Mouse (Mus musculus) hindbrain, embryonic 12.5 days (tissue): ENCODE measurements around the gene Nxpe5. TPM values are rescaled to one million over a fixed set of nuclear protein-coding genes. Genes with fewer than 3 reads are reported as not detected.

Experiments used
- ATAC-seq: fragments of 200-750 bp; cut with Nextera tagmentation; 2 replicates; pipeline ENCODE4 v1.8.0; 2017; ENCODE audit warnings: moderate TSS enrichment; ENCODE audit not compliant: low FRiP score
- H3K27ac ChIP-seq: fragments of 300-500 bp; sonication (generic); 2 replicates; pipeline ENCODE4 v1.5.1; 2016; ENCODE audit warnings: mild to moderate bottlenecking
- H3K27me3 ChIP-seq: fragments of 300-500 bp; sonication (generic); 2 replicates; pipeline ENCODE4 v1.6.1; 2016; ENCODE audit warnings: mild to moderate bottlenecking
- H3K36me3 ChIP-seq: fragments of 300-500 bp; sonication (generic); 2 replicates; pipeline ENCODE4 v1.6.1; 2016; ENCODE audit warnings: mild to moderate bottlenecking
- H3K4me1 ChIP-seq: fragments of 300-500 bp; sonication (generic); 2 replicates; pipeline ENCODE4 v1.6.1; 2016
- H3K4me2 ChIP-seq: fragments of 300-500 bp; sonication (generic); replicated peaks from 2 replicates; pipeline ENCODE4 v1.6.1; 2016; ENCODE audit warnings: mild to moderate bottlenecking
- H3K4me3 ChIP-seq: fragments of 300-500 bp; sonication (generic); 2 replicates; pipeline ENCODE4 v1.5.1; 2016; ENCODE audit warnings: mild to moderate bottlenecking
- H3K9ac ChIP-seq: fragments of 300-500 bp; sonication (generic); 2 replicates; pipeline ENCODE4 v1.6.1; 2016; ENCODE audit warnings: mild to moderate bottlenecking, moderate library complexity
- H3K9me3 ChIP-seq: fragments of 300-500 bp; sonication (generic); replicated peaks from 2 replicates; pipeline ENCODE4 v1.6.1; 2016; ENCODE audit warnings: mild to moderate bottlenecking
- WGBS: fragments of 180-500 bp; shearing (Covaris S2); methylation state at CpG from one replicate; pipeline ENCODE4 v1.1.7; 2016; 5-methylcytosine and 5-hydroxymethylcytosine counted together
- polyA plus RNA-seq: library from polyadenylated mRNA; unstranded; fragments of >200 nt; fragmentation: Nextera tagmentation; extraction: Ambion mirVana; gene quantifications from 2 replicates; pipeline ENCODE4 v1.2.1, GENCODE M21; 2016

The Nxpe5 gene
- polyA plus RNA-seq, 1 experiment from 2014 or later: not detected

DNA sequence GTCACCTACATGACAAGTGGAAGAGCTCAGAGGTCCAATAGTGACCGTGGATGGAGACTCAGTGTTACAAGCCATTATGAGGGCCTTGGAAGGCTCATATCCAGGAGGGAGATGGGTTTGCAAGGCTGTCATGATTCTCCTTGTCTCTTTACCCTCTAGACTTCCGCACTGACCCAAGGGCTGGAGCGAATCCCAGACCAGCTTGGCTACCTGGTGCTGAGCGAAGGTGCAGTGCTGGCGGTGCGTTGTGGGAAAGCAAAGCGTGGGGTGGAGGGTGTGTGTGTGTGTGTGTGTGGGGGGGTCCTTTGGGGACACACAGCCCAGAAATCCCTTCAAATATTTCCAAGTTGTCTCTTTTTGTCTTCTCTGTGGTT, 30.4 kb downstream of the Nxpe5 start:
- no peak; the same call in 1 of the 2 replicates for ATAC-seq
- Histone ChIP-seq H3K36me3 (peaks cover 31% of the 10 kb centered on the region), H3K4me3 (peak overlapping the region; percentile 67), H3K27me3 (no peaks in the 10 kb centered on the region), H3K4me1 (peaks cover 14% of the 10 kb centered on the region), H3K9me3 (no peaks in the 10 kb centered on the region), H3K9ac (peak overlapping the region; percentile 75), H3K27ac (peak overlapping the region; percentile 79), H3K4me2 (peak overlapping the region; percentile 79)
- 20% methylated on average over 7 of the region's 7 CpGs for WGBS

DNA sequence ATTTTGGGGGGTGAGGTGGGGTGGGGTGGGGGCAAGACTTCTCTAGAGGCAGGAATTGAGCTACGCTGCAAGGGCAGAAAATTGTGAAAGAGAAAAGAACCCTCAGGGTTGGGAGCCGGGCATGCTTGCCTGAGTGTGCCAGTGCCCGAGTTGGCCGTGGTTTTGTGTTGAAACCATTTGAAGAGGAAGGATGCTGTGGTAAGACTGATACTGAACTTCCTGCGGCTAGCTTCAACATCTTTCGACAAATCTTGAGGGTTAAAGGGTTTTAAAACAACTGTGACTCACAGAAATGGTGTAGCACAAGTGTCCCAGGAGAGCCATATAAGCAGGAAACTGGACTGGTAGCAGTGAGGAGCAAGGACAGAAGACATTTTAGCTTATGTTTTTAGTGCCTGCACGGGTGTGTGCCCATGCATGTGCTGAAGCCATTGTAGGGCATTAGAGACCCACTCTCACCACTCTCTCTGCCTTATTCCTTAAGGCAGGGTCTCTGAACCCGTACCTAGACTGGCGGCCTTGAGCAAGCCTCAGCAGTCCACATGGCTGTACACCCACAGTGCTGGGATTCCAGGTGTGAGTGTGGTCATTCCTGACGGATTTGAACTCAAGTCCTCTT, 31.4 kb downstream of the Nxpe5 start:
- no peak overlapping the region for H3K4me2 ChIP-seq
- no peak overlapping the region for H3K4me3 ChIP-seq
- H3K9me3 ChIP-seq: no peaks in the 10 kb centered on the region
- peaks cover 17% of the 10 kb centered on the region for H3K4me1 ChIP-seq
- no peak for ATAC-seq
- peaks cover 40% of the 10 kb centered on the region for H3K36me3 ChIP-seq
- no peaks in the 10 kb centered on the region for H3K27me3 ChIP-seq
- WGBS: 90% methylated on average over 10 of the region's 10 CpGs
- H3K9ac ChIP-seq: no peak overlapping the region
- no peak overlapping the region for H3K27ac ChIP-seq

DNA sequence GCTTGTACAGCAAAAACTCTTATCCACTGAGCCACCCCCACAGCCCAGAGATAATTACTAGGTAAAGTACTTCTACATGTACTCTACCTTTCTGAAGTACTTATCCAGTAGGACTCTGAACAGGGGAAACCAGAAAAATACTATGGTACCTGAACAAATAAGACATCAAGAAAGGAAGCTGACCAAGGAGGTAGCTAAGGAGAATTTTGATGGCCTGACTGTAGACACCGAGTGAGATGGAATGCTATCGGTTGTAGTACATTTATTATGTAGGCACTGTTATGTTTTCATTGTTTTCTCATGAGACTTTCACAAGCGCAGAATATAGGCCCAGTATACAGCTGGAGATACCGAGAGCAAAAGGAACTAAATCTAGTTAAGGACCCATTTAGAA, 31.9 kb downstream of the Nxpe5 start:
- no peaks in the 10 kb centered on the region for H3K9me3 ChIP-seq
- no peak overlapping the region for H3K27ac ChIP-seq
- no peaks in the 10 kb centered on the region for H3K27me3 ChIP-seq
- WGBS: 94% methylated on average over 4 of the region's 4 CpGs
- no peak overlapping the region for H3K9ac ChIP-seq
- peaks cover 22% of the 10 kb centered on the region for H3K4me1 ChIP-seq
- H3K4me3 ChIP-seq: no peak overlapping the region
- no peak for ATAC-seq
- H3K36me3 ChIP-seq: peaks cover 40% of the 10 kb centered on the region
- H3K4me2 ChIP-seq: no peak overlapping the region

DNA sequence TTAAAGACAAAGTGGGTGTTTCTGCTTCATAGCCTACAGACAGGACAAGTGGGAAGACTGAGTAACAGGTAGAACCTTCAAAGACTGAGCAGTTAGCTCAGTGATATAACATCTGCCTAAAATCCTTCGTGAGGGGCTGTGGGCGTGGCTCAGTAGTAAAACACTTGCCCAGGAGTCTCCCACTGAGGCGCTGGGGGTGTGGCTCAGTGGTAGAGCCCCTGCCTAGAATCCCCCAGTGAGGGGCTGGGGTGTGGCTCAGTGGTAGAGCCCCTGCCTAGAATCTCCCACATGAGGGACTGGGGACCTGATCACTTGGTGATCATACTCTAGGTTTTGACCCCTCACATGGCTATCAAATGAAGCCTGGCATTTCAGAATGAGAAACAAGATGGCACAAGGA, 32.4 kb downstream of the Nxpe5 start:
- no peak for ATAC-seq
- Histone ChIP-seq H3K9me3 (no peaks in the 10 kb centered on the region), H3K4me1 (peaks cover 27% of the 10 kb centered on the region), H3K27me3 (no peaks in the 10 kb centered on the region), H3K4me2 (no peak overlapping the region), H3K27ac (no peak overlapping the region), H3K9ac (no peak overlapping the region), H3K4me3 (no peak overlapping the region), H3K36me3 (peaks cover 40% of the 10 kb centered on the region)
- 86% methylated on average over 3 of the region's 3 CpGs for WGBS

DNA sequence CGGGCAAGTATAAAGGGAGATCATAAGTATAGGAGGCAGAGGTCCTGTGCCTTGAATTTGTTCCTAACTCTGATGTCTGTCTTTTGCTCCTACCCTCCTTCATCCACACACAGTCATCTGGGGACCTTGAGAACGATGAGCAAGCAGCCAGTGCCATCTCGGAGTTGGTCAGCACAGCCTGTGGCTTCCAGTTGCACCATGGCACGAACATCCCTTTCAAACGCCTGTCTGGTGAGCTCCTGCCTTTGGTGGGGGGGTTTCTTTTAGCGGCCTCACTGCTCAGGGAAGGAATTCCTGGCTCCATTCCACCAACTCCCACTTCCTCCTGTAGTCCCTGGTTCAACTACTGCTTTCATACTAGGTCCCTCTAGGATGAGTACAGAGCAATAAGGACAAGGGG, 32.8 kb downstream of the Nxpe5 start:
- Histone ChIP-seq H3K4me1 (peaks cover 31% of the 10 kb centered on the region), H3K4me2 (no peak overlapping the region), H3K9me3 (no peaks in the 10 kb centered on the region), H3K27ac (no peak overlapping the region), H3K4me3 (no peak overlapping the region), H3K36me3 (peaks cover 40% of the 10 kb centered on the region), H3K9ac (no peak overlapping the region), H3K27me3 (no peaks in the 10 kb centered on the region)
- ATAC-seq: no peak
- 86% methylated on average over 6 of the region's 6 CpGs for WGBS

DNA sequence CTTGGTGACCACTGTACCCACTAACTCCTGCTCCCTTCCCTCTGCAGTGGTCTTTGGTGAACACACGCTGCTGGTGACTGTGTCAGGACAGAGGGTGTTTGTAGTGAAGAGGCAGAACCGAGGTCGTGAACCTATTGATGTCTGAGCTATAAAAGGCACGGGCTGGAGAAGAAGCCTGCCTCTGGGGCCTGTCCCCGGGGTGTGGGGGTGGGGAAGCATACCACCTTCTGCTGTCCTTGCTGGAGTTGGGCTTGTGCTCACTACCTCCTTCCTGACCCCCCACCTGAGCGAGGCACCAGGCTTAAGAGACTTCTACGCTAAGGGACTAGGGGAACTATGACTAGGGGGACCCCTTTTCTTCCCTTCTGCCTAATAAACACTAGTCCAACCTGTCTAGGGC, 33.3 kb downstream of the Nxpe5 start:
- Histone ChIP-seq H3K27ac (no peak overlapping the region), H3K9ac (no peak overlapping the region), H3K36me3 (peaks cover 40% of the 10 kb centered on the region), H3K9me3 (no peaks in the 10 kb centered on the region), H3K27me3 (no peaks in the 10 kb centered on the region), H3K4me2 (no peak overlapping the region), H3K4me1 (peaks cover 31% of the 10 kb centered on the region), H3K4me3 (no peak overlapping the region)
- ATAC-seq: no peak
- 77% methylated on average over 7 of the region's 7 CpGs for WGBS

DNA sequence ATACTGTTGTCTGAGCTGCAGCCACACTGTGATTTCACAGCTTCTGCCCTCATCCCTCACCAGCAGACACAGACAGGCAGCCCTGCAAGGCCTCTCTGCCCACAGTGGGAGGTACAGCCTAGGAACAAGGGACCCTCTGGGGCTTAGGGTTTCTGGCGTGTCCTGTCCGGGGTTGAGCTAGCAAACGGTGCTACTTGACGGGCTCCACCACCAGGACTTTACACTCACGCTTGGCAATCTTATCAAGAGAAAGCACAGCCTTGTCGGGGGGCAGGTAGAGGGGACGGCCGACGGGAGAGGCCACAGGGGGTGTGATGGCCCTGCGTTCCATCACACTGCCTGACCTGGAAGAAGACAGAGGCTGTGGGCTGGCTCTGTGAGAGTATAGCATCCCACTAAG, 34.4 kb downstream of the Nxpe5 start:
- Histone ChIP-seq H3K9ac (no peak overlapping the region), H3K27me3 (no peaks in the 10 kb centered on the region), H3K4me2 (no peak overlapping the region), H3K27ac (no peak overlapping the region), H3K4me1 (peaks cover 33% of the 10 kb centered on the region), H3K9me3 (no peaks in the 10 kb centered on the region), H3K4me3 (no peak overlapping the region), H3K36me3 (peaks cover 40% of the 10 kb centered on the region)
- WGBS: 87% methylated on average over 10 of the region's 10 CpGs
- ATAC-seq: no peak

DNA sequence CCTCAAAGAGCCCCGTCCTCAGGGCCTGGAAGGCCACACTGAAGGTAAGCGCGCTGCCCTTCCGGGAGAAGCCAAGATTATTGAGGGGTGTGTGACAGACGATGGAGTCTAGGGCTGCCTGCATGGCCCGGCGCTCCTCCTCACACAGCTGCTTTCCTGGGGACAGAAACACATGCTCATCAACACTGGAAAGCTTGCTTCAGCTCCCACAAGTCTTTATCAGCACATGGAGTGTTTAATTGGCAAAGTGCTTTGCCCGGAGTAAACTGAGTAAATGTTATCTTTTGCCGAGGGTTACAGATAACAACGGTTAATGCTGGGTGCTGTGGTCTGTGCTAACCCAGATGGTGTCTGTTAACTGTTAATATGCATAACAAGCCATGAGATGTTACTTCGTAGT, 35.1 kb downstream of the Nxpe5 start:
- Histone ChIP-seq H3K36me3 (peaks cover 43% of the 10 kb centered on the region), H3K27ac (no peak overlapping the region), H3K9ac (no peak overlapping the region), H3K4me3 (no peak overlapping the region), H3K27me3 (no peaks in the 10 kb centered on the region), H3K4me1 (peaks cover 31% of the 10 kb centered on the region), H3K9me3 (no peaks in the 10 kb centered on the region), H3K4me2 (no peak overlapping the region)
- no peak for ATAC-seq
- WGBS: 92% methylated on average over 11 of the region's 11 CpGs

DNA sequence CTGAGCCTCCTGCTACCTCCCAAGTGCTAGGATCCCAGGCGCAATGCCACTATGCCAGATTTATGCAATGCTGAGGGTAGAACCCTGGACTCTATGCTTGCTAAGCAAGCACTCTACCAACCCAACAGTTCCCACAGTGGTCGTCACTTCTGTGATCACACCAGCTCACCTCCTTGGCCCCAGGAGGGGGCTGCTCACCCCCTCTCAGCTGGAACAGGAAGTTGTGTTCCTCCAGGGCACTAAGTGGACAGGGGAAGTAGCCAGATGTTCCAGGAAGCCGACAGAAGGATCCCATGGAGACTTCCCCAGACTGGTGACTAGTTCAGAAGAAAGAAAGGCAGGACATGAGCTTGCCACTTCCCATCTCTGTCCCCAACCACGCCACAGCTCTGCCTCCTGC, 36.3 kb downstream of the Nxpe5 start:
- Histone ChIP-seq H3K9me3 (no peaks in the 10 kb centered on the region), H3K27me3 (no peaks in the 10 kb centered on the region), H3K4me1 (peaks cover 25% of the 10 kb centered on the region), H3K4me3 (no peak overlapping the region; the same call in 1 of the 2 replicates), H3K27ac (no peak overlapping the region), H3K9ac (peak overlapping the region; percentile 5; the same call in 1 of the 2 replicates), H3K4me2 (peak overlapping the region; percentile 100; the same call in 1 of the 2 replicates), H3K36me3 (peaks cover 49% of the 10 kb centered on the region)
- 86% methylated on average over 4 of the region's 4 CpGs for WGBS
- no peak for ATAC-seq

DNA sequence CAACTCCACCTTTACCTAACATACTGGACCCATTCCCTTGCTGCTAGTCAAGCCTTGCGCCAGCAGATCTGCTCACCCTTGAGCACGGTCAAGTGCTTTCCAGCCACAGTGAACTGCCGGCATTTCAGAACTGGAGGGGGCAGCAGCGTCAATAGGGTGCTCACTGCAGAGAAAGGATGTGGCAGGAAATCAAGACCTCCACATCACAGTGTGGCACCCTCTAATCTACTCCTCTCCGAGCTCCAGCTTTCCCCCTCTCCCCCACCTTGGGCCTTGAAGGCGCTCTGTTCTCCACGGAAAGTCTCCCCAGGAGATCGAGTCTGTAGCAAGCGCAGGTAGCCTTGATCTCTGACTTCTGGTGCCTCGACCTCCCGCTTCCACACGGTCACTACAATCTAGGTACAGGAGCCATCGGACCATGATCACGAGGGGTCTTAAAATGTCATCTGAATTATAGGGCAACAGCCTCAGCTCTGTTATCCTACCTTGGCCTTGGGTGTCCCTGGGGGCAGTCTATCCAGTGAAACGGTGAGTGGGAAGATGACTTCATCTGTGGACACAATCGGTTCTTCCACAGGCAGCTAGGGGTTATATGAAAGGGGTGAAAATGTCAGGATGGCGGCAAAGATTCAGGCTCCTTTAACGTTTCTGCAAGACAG, 37.0 kb downstream of the Nxpe5 start:
- no peaks in the 10 kb centered on the region for H3K27me3 ChIP-seq
- peaks cover 49% of the 10 kb centered on the region for H3K36me3 ChIP-seq
- H3K27ac ChIP-seq: no peak overlapping the region
- no peaks in the 10 kb centered on the region for H3K9me3 ChIP-seq
- ATAC-seq: no peak
- peaks cover 25% of the 10 kb centered on the region for H3K4me1 ChIP-seq
- peak overlapping the region; percentile 100 for H3K4me2 ChIP-seq
- 68% methylated on average over 18 of the region's 18 CpGs for WGBS
- peak overlapping the region; percentile 97 for H3K9ac ChIP-seq
- H3K4me3 ChIP-seq: peak overlapping the region; percentile 97

DNA sequence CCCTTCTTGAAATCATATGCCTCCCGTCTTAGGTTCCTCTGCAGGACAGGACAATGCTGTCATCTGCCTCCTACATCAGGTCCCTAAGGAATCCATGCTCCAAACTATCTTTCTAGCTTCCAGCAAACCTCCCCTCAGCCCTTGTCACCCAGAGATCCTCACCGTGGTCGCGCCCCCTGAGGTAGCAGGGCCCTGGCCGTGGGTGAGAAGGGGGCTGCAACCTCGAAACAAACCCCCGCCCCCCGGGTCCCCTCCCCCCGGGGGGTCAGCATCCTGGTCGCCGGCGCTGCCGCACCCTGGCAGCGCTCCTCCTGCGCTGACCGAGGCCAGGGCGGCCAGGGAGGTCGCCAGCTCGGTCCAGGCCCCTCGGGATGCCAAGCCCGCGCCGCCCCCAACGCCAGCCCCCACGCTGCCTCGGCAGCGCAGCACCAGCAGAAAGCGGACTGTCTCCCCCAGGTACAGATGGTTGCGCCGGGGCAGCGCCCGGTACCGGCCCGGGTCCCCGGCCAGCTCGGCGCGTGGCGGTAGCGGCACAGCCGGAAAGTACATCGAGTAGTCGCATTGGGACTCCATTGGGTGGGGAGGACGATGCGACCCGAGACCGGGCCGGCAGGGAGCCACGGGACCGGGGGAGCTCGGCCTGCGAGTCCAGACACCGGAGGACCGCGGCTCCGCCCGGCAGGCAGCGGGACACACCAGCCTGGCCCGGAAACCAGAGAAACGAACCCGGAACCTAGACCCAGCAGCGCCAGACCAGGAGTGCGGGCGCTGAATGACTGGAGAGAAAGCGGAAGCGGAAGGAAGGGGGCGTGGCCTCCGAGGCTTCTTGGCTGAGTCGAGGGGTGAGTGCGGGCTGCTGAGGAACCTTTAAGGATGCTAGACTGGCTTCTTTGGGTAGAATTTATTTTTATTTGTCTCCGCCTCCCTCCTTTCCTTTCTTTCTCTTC, 37.8 kb downstream of the Nxpe5 start, which contains the start of gene BC037034:
Gene BC037034, minus strand, starts transcription at position 774 of the 947 bp plus-strand sequence.
- H3K27ac ChIP-seq: peak within 1 kb of the TSS; percentile 81
- no peaks in the 10 kb centered on the region for H3K9me3 ChIP-seq
- peak within 1 kb of the TSS; percentile 100 for H3K4me2 ChIP-seq
- peak within 1 kb of the TSS; percentile 97 for H3K4me3 ChIP-seq
- H3K27me3 ChIP-seq: no peaks in the 10 kb centered on the region
- H3K36me3 ChIP-seq: peaks cover 42% of the 10 kb centered on the region
- peak; percentile 84 for ATAC-seq
- under 1% methylated on average over 67 of the region's 71 CpGs for WGBS
- H3K4me1 ChIP-seq: peaks cover 25% of the 10 kb centered on the region
- peak within 1 kb of the TSS; percentile 97 for H3K9ac ChIP-seq

DNA sequence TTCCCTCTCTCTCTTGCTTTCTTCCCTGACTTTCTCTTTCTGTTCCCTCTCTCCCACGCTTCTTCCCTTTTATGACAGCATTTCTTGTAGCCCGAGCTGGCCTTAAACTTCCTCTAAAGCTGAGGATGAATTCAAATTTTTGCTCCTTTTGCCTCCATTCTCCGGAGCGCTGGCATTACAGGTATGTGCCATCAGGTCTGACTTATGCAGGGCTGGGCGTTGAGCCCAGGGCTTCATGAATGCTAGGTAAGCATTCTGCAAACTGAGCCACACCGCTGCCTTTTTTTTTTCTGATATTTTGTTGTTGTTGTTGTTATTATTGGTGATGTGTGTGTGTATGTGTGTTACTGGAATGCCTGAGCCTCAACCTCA, 38.5 kb downstream of the Nxpe5 start:
- H3K9me3 ChIP-seq: no peaks in the 10 kb centered on the region
- peak overlapping the region; percentile 81; the same call in 1 of the 2 replicates for H3K27ac ChIP-seq
- H3K27me3 ChIP-seq: no peaks in the 10 kb centered on the region
- peak overlapping the region; percentile 97 for H3K9ac ChIP-seq
- H3K4me2 ChIP-seq: peak overlapping the region; percentile 100
- peaks cover 36% of the 10 kb centered on the region for H3K36me3 ChIP-seq
- peaks cover 25% of the 10 kb centered on the region for H3K4me1 ChIP-seq
- no peak for ATAC-seq
- H3K4me3 ChIP-seq: peak overlapping the region; percentile 97
- WGBS: 18% methylated on average over 6 of the region's 6 CpGs
